Mouse (Mus musculus) erythroid progenitor cell, adult 5-6 weeks (primary cell): Measurements from ENCODE around the gene Snrpa. TPM values are rescaled to one million over a fixed set of nuclear protein-coding genes. Genes with fewer than 3 reads are reported as not detected.

ENCODE experiments used
- ATAC-seq: replicated peaks from 2 replicates; pipeline ENCODE4 v1.8.0; 2016; ENCODE audit warnings: moderate number of reproducible peaks, mild to moderate bottlenecking, moderate TSS enrichment, inconsistent platforms; ENCODE audit not compliant: poor library complexity, low FRiP score, severe bottlenecking
- total RNA-seq, 2 experiments: library from RNA; stranded (forward) in 1 of 2; stranded (reverse) in 1 of 2; fragments of 150-400 nt in 1 of 2; fragments of 186-747, 209-891 nt in 1 of 2; gene quantifications; 2 replicates each; pipeline versions ENCODE4 v1.2.3 to v1.2.4; 2015 to 2017; ENCODE audit warnings: low replicate concordance in 2 of 2

The Snrpa gene
- total RNA-seq, 2 experiments from 2014 or later = 14.8 to 41.9 TPM

GRCm38 (mm10) chr7:27203730-27204449, 7.8 kb upstream of the Snrpa start:
- ATAC-seq = no peak

- no peak for ATAC-seq
Observed at GRCm38 (mm10) chr7:27198779-27199178, 2.7 kb upstream of the Snrpa start.

- ATAC-seq = no peak
Observed at GRCm38 (mm10) chr7:27198355-27198754, 2.3 kb upstream of the Snrpa start.

GRCm38 (mm10) chr7:27197634-27198033, 1.6 kb upstream of the Snrpa start:
- ATAC-seq = no peak

GRCm38 (mm10) chr7:27197136-27197535, 1.1 kb upstream of the Snrpa start:
- no peak for ATAC-seq

GRCm38 (mm10) chr7:27193731-27194130, 2.3 kb downstream of the Snrpa start:
- no peak for ATAC-seq

GRCm38 (mm10) chr7:27192434-27192833, 3.6 kb downstream of the Snrpa start:
- no peak for ATAC-seq

GRCm38 (mm10) chr7:27189271-27189931, 6.7 kb downstream of the Snrpa start:
- no peak for ATAC-seq

- ATAC-seq = no peak
Observed at GRCm38 (mm10) chr7:27185986-27186385, 10.1 kb downstream of the Snrpa start.

GRCm38 (mm10) chr7:27184964-27185363, 11.1 kb downstream of the Snrpa start:
- peak; percentile 61 for ATAC-seq

- ATAC-seq = no peak
Observed at GRCm38 (mm10) chr7:27182498-27182897, 13.6 kb downstream of the Snrpa start.

GRCm38 (mm10) chr7:27180837-27181695, 15.0 kb downstream of the Snrpa start, which contains the start of the genes Gm21983 and Mia:
Gene Gm21983 (minus strand): TSS chr7:27181086.
Gene Mia (minus strand): TSS chr7:27181157.
- no peak for ATAC-seq

GRCm38 (mm10) chr7:27180036-27180435, 16.0 kb downstream of the Snrpa start:
- no peak for ATAC-seq

- no peak for ATAC-seq
Observed at GRCm38 (mm10) chr7:27179217-27179918, 16.7 kb downstream of the Snrpa start.

- peak; percentile 93 for ATAC-seq
Observed at GRCm38 (mm10) chr7:27178324-27179216, 17.5 kb downstream of the Snrpa start, which contains the start of gene Rab4b. Gene Rab4b (minus strand): TSS chr7:27178896.

- ATAC-seq = no peak
Observed at GRCm38 (mm10) chr7:27177942-27178323, 18.1 kb downstream of the Snrpa start.

- no peak for ATAC-seq
Observed at GRCm38 (mm10) chr7:27174896-27175295, 21.2 kb downstream of the Snrpa start.

GRCm38 (mm10) chr7:27174496-27174895, 21.6 kb downstream of the Snrpa start:
- no peak for ATAC-seq

- ATAC-seq = no peak
Observed at GRCm38 (mm10) chr7:27170981-27171380, 25.1 kb downstream of the Snrpa start.
